Mouse (Mus musculus) kidney, embryonic 14.5 days (tissue): Measurements from ENCODE around the gene Runx1. TPM values are rescaled to one million over a fixed set of nuclear protein-coding genes. Genes with fewer than 3 reads are reported as not detected.

Experiments
- ATAC-seq: fragments of 200-750 bp; cut with Nextera tagmentation; 2 replicates; pipeline ENCODE4 v1.8.0; 2017; ENCODE audit warnings: moderate number of reproducible peaks, mild to moderate bottlenecking, moderate TSS enrichment, moderate library complexity; ENCODE audit not compliant: low FRiP score, low TSS enrichment
- H3K27ac ChIP-seq: fragments of 300-500 bp; sonication (generic); 2 replicates; pipeline ENCODE4 v1.5.1; 2014; ENCODE audit warnings: low read depth, mild to moderate bottlenecking, low read length, moderate library complexity, mixed read lengths
- H3K27me3 ChIP-seq: fragments of 300-500 bp; sonication (generic); 2 replicates; pipeline ENCODE4 v1.6.1; 2014; ENCODE audit warnings: mild to moderate bottlenecking, low read length; ENCODE audit not compliant: control insufficient read depth, insufficient read depth
- H3K36me3 ChIP-seq: fragments of 300-500 bp; sonication (generic); 2 replicates; pipeline ENCODE4 v1.6.1; 2014; ENCODE audit warnings: low read length, mixed read lengths; ENCODE audit not compliant: control insufficient read depth, insufficient read depth
- H3K4me1 ChIP-seq: fragments of 300-500 bp; sonication (generic); 2 replicates; pipeline ENCODE4 v1.6.1; 2014; ENCODE audit warnings: low read length, mixed read lengths; ENCODE audit not compliant: control insufficient read depth, insufficient read depth
- H3K4me2 ChIP-seq: fragments of 300-500 bp; sonication (generic); replicated peaks from 2 replicates; pipeline ENCODE4 v1.6.1; 2014; ENCODE audit warnings: low read depth, mild to moderate bottlenecking, low read length
- H3K4me3 ChIP-seq: fragments of 300-500 bp; sonication (generic); 2 replicates; pipeline ENCODE4 v1.5.1; 2014; ENCODE audit warnings: mild to moderate bottlenecking, low read length
- H3K9ac ChIP-seq: fragments of 300-500 bp; sonication (generic); 2 replicates; pipeline ENCODE4 v1.6.1; 2014; ENCODE audit warnings: low read depth, mild to moderate bottlenecking, low read length, moderate library complexity
- H3K9me3 ChIP-seq: fragments of 300-500 bp; sonication (generic); 2 replicates; pipeline ENCODE4 v1.6.1; 2016; ENCODE audit warnings: low read length; ENCODE audit not compliant: control insufficient read depth
- WGBS: fragments of 180-500 bp; shearing (Covaris S2); extraction: QIAGEN DNeasy Blood & Tissue Kit; methylation state at CpG from one replicate; pipeline ENCODE4 v1.1.7; 2014; 5-methylcytosine and 5-hydroxymethylcytosine counted together
- polyA plus RNA-seq: library from polyadenylated mRNA; unstranded; fragments of >200 nt; fragmentation: Nextera tagmentation; extraction: Ambion mirVana; gene quantifications from 2 replicates; pipeline ENCODE4 v1.2.1, GENCODE M21; 2014

Runx1 gene
- polyA plus RNA-seq, 1 experiment from 2014 or later = 1.3 TPM

DNA sequence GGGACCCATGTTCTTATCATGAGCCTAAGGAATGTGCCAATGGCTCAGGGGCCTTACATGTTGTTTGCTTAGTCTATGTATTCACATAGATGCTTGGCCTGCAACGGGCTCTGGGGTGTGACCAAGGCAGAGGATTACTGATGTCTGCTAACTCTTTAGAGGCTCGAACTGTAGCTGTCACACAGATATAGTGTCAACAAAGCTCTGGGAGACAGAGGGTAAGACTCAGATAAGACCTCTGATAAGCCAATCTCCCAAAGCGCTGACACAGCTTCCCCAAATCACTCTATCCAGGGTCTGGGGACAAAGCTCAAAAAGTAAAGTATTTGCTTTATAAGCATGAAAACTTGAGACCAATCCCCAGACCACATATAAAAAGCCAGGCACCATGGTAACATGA is 13.5 kb downstream of the Runx1 start:
- ATAC-seq = no peak
- Histone ChIP-seq H3K27me3 (no peaks in the 10 kb centered on the region), H3K4me2 (no peak overlapping the region), H3K9me3 (no peaks in the 10 kb centered on the region), H3K27ac (no peak overlapping the region), H3K36me3 (no peaks in the 10 kb centered on the region), H3K4me1 (no peaks in the 10 kb centered on the region), H3K9ac (no peak overlapping the region), H3K4me3 (no peak overlapping the region)
- 64% methylated on average over 3 of the region's 3 CpGs for WGBS

DNA sequence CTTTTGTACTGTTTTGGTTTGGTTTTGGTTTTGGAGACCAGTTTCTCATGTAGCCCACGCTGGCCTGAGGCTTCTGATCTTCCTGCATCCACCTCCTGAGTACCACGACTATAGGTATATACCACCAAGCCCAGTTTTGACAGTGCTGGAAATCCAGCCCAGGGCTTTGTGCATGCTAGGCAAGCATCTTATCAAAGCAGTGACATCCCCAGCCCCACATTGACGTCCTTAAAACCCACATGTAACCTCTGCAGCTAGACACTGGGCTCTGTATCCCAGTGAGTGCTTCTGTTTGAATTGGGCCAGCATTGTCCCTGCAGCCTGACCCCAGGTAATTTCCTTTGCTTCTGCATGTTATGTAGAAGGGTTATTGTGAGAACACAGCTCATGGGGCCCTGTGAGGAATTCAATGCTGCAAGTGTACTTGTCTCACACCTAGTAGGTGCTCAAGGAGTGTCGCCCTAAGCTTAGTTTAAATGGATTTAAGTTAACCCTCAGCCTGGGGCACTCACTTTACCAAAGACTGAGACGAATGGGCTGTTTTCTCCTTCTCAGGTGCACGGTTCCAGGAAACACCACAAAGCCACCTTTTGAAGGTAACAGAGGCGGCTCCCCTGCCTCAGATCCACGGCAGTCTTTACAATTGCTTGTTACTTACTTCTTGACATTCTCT is 15.2 kb downstream of the Runx1 start:
- no peaks in the 10 kb centered on the region for H3K36me3 ChIP-seq
- H3K9me3 ChIP-seq = no peaks in the 10 kb centered on the region
- no peak overlapping the region for H3K9ac ChIP-seq
- no peaks in the 10 kb centered on the region for H3K4me1 ChIP-seq
- no peak overlapping the region for H3K4me2 ChIP-seq
- no peak overlapping the region for H3K4me3 ChIP-seq
- H3K27ac ChIP-seq = no peak overlapping the region
- WGBS = 85% methylated on average over 8 of the region's 8 CpGs
- H3K27me3 ChIP-seq = no peaks in the 10 kb centered on the region
- no peak for ATAC-seq

DNA sequence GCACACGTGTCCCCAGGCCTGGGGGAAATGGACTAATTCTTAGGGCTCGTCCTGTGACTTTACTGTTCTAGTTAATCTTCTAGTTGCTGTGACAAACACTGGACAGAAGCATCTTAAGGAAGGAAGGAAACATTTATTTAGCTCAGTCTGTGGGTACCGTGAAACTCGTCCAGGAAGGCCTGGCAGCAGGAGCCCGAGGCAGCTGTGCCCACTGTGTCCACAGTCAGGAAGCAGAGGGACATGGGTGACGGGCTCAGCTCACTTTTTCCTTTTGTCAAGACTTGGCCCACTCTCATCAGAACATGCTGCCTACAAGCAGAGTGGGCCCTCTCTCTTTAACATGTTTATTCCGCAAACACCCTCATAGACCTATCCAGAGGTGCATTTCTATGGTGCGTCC is 18.2 kb downstream of the Runx1 start:
- Histone ChIP-seq H3K4me2 (no peak overlapping the region), H3K9ac (no peak overlapping the region), H3K36me3 (no peaks in the 10 kb centered on the region), H3K27me3 (no peaks in the 10 kb centered on the region), H3K27ac (no peak overlapping the region), H3K4me1 (no peaks in the 10 kb centered on the region), H3K4me3 (no peak overlapping the region), H3K9me3 (no peaks in the 10 kb centered on the region)
- no peak for ATAC-seq
- 86% methylated on average over 8 of the region's 8 CpGs for WGBS

DNA sequence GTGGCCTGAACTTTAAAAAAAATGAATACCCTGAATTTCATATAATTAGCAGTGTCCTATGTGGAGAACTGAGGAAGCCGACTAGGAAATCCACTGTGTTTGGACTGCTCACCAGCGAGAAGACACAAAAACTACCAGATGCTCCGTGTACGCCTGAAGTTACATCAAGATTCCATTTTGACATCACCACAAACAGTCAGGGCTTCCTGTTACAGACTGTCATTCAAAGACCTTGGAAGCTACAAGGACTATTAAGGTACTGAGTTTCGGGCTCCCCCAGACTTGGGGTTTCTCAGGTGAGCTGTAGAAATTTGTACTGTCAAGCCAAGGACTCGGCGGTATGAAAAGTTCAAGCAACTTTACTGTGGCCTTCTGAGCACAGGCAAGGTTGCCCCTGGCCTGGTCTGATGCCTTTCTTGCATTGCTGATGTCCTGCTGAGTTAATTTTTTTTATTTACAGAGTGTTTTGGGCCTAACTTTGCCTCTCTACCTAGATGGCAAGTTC is 22.8 kb downstream of the Runx1 start:
- Histone ChIP-seq H3K4me3 (no peak overlapping the region), H3K4me2 (no peak overlapping the region), H3K27me3 (no peaks in the 10 kb centered on the region), H3K9ac (no peak overlapping the region), H3K4me1 (no peaks in the 10 kb centered on the region), H3K27ac (no peak overlapping the region), H3K36me3 (no peaks in the 10 kb centered on the region), H3K9me3 (no peaks in the 10 kb centered on the region)
- 88% methylated on average over 7 of the region's 7 CpGs for WGBS
- no peak for ATAC-seq

DNA sequence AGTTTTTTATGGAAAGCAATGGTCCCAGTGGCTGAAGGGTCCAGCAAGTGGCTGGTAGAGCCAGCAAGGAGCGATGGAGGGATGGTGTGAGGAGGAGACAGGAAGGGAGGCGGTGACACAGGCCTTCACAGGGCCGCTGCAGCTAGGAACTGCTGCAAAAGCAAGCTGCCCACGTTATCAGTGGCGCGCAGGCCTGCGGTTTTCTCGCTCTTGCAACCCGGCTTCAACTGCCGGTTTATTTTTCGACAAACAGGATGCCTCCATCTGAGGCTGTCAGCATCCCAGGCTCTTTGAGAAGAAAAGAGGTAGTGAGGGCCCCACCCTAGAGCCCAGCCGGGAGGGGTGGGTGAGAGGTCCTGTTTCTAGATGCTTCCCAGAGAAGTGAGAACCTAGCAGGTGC is 24.4 kb downstream of the Runx1 start:
- no peak overlapping the region for H3K9ac ChIP-seq
- H3K4me3 ChIP-seq = no peak overlapping the region
- no peaks in the 10 kb centered on the region for H3K4me1 ChIP-seq
- 70% methylated on average over 12 of the region's 12 CpGs for WGBS
- H3K9me3 ChIP-seq = no peaks in the 10 kb centered on the region
- H3K27ac ChIP-seq = no peak overlapping the region
- no peak for ATAC-seq
- H3K4me2 ChIP-seq = no peak overlapping the region
- H3K27me3 ChIP-seq = no peaks in the 10 kb centered on the region
- no peaks in the 10 kb centered on the region for H3K36me3 ChIP-seq

DNA sequence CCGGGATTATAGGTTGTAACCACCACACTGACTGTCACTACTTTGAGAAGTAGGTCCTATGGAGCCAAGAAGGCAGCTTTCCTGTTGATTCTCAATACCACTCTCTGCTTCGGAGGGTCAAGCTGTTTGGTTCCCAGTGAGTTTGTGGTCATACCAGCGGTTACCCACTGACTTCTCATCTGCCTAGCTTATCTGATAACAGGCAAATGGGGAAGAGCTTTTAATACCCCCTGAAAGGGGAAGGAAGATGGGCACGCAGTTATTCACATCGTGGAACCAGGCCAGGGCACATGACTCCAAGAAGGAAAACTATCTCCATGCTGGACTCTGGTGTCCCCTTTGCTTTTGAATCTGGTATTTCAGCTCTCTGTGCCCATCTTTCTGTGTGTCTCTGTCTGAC is 25.1 kb downstream of the Runx1 start:
- no peak overlapping the region for H3K4me2 ChIP-seq
- H3K4me1 ChIP-seq = no peaks in the 10 kb centered on the region
- WGBS = 87% methylated on average over 5 of the region's 5 CpGs
- H3K4me3 ChIP-seq = no peak overlapping the region
- no peaks in the 10 kb centered on the region for H3K9me3 ChIP-seq
- no peak overlapping the region for H3K27ac ChIP-seq
- H3K27me3 ChIP-seq = no peaks in the 10 kb centered on the region
- ATAC-seq = no peak
- no peaks in the 10 kb centered on the region for H3K36me3 ChIP-seq
- H3K9ac ChIP-seq = no peak overlapping the region

DNA sequence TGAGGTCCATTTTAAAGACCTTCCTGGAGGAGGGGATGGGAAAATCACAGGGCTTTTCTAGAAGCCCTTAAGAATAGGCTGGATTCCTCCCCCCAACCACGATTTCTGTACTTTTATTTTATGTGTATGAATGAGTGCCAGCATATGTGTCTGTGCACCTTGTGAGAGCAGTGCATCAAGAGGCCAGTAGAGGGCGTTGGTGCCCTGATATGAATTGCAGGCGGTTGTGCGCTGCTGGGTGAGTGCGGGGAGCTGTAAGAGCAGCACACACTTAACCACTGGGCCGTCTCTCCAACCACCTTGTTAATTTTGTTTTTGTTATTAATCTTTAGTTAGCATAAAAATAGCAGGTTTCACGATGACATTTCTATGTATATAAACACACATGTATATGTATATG is 26.0 kb downstream of the Runx1 start:
- H3K4me3 ChIP-seq = no peak overlapping the region
- no peak overlapping the region for H3K9ac ChIP-seq
- H3K4me2 ChIP-seq = no peak overlapping the region
- H3K9me3 ChIP-seq = no peaks in the 10 kb centered on the region
- H3K27me3 ChIP-seq = no peaks in the 10 kb centered on the region
- no peak overlapping the region for H3K27ac ChIP-seq
- no peak for ATAC-seq
- no peaks in the 10 kb centered on the region for H3K4me1 ChIP-seq
- 94% methylated on average over 7 of the region's 7 CpGs for WGBS
- no peaks in the 10 kb centered on the region for H3K36me3 ChIP-seq

DNA sequence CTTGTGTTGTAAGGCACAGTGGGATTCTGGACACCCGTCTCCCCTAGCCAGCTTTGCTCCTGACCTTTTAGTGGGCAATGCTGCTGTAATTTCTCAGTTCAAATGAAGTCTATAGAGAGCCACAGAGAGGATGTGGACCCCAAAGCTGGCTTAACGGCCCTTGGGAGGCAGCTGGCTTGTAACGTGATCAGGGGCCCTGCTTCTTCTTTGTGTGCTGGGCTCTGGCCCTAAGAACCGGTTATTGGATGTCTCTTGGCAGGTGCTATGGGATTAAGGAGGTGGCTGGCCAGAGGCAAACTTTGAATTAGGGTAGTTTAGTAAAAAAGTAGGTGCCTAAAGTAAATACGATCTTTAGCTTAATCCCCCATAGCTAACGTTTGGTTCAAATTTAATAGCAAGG is 31.8 kb downstream of the Runx1 start:
- 42% methylated on average over 6 of the region's 6 CpGs for WGBS
- H3K36me3 ChIP-seq = no peaks in the 10 kb centered on the region
- H3K9me3 ChIP-seq = no peaks in the 10 kb centered on the region
- H3K4me1 ChIP-seq = no peaks in the 10 kb centered on the region
- no peak overlapping the region for H3K4me3 ChIP-seq
- H3K9ac ChIP-seq = no peak overlapping the region
- H3K27ac ChIP-seq = no peak overlapping the region
- no peaks in the 10 kb centered on the region for H3K27me3 ChIP-seq
- H3K4me2 ChIP-seq = no peak overlapping the region
- no peak for ATAC-seq

DNA sequence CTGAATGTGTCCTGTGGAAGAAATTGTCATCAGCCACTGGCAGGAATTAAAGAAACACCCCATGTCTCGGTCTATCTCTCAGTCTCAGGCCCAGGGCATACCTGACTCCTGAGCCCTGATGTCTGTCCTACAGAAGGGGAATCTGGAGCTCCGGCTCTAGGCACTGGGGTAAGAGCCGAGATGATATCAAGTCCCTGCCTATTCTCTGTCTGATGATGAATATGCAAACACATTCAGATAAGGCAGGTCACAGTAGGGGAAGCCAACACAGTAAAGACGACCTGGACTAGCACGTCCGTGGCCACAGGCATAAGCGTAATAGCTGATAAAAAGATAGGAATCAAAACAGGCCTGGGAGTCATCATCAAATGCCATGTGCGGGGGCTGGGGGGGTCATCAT is 32.2 kb downstream of the Runx1 start:
- H3K27ac ChIP-seq = no peak overlapping the region
- no peaks in the 10 kb centered on the region for H3K9me3 ChIP-seq
- H3K4me3 ChIP-seq = no peak overlapping the region
- ATAC-seq = no peak
- no peak overlapping the region for H3K9ac ChIP-seq
- H3K4me1 ChIP-seq = no peaks in the 10 kb centered on the region
- H3K27me3 ChIP-seq = no peaks in the 10 kb centered on the region
- 71% methylated on average over 8 of the region's 8 CpGs for WGBS
- H3K4me2 ChIP-seq = no peak overlapping the region
- H3K36me3 ChIP-seq = no peaks in the 10 kb centered on the region
